Mouse (Mus musculus): ENCODE data around the gene Asic3.

The Asic3 gene

GRCm38 (mm10) chr5:24451264-24452029 is 38.3 kb downstream of the Asic3 start:
- DNase-seq (ENCODE audit: low read depth, low spot score), result peak; percentile 86

GRCm38 (mm10) chr5:24452030-24452690 is 39.0 kb downstream of the Asic3 start, which contains the start of gene Agap3:
Agap3 (plus strand) TSS chr5:24452177.
- no peak for DNase-seq (ENCODE audit: low read depth, low spot score)

- DNase-seq (ENCODE audit: low read depth, low spot score), result no peak
Measured at GRCm38 (mm10) chr5:24452691-24453233, 39.6 kb downstream of the Asic3 start.

- DNase-seq (ENCODE audit: low read depth, low spot score), result no peak
Measured at GRCm38 (mm10) chr5:24453283-24453984, 40.2 kb downstream of the Asic3 start.

GRCm38 (mm10) chr5:24453985-24454303 is 40.8 kb downstream of the Asic3 start:
- no peak for DNase-seq (ENCODE audit: low read depth, low spot score)

- DNase-seq (ENCODE audit: low read depth, low spot score), result no peak
Measured at GRCm38 (mm10) chr5:24455076-24455475, 41.9 kb downstream of the Asic3 start.

GRCm38 (mm10) chr5:24455613-24456012 is 42.4 kb downstream of the Asic3 start:
- no peak for DNase-seq (ENCODE audit: low read depth, low spot score)

GRCm38 (mm10) chr5:24466762-24467161 is 53.6 kb downstream of the Asic3 start:
- DNase-seq (ENCODE audit: low read depth, low spot score), result no peak

Data from skeletal muscle tissue, adult 2 months (tissue).